ENCODE assay signal across 12 mouse cellular contexts in the genomic region with DNA sequence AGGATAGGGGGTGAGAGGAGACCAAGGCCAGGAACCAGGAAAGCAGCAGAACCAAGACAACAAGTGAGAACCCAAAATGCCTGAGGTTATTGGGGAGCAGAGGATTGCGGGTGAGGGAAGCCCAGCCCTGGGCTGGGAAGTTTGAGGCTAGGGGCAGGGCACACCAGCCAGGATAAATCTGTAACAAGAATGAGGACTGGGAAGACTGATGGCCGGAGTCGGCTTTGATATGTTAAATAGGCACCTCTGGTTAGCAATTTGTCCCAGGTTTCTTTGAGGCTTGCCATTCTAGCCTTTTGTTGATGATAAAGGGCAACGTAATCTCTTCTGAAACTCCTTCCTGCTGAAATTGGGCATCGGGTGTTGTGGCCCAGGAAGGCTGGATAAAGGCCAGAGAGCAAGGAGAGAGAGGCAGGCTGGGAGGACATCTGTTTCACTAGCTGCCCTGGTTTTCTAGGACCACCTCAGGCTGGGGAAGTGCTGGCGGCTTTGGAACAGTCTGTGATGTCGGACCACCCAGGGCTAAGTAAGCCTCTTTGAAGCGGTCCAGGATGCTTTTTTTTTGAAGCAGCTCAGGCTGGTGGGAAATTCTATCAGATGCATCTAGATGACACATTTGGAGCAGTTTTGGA.
A peak's percentile ranks its signal among the peaks of the same experiment; 100 is the strongest.
DNase-seq lines count a peak whose midpoint lies in the region; ATAC-seq lines count a peak whose summit lies in the region.
"Had no signal": no experiment of that assay in that cellular context is flagged by ENCODE, and none has a peak within 500 bp of the region (broad histone marks: within the 10 kb centered on the region; RNA-seq: fewer than 3 reads in every experiment).

No protein-coding gene starts in this region.

- peaks cover 8% of the 10 kb centered on the region; the same call in 1 of the 2 replicates for H3K4me1 ChIP-seq in neural tube, embryonic 13.5 days (replicated peaks)
- H3K4me1 ChIP-seq in hindbrain, embryonic 14.5 days (replicated peaks; ENCODE audit: control insufficient read depth, insufficient read depth, low read length) = peaks cover 6% of the 10 kb centered on the region
- H3K4me1 ChIP-seq: embryonic facial prominence, embryonic 12.5 days had no signal

- peak; percentile 27 for ATAC-seq in neural tube, embryonic 13.5 days (ENCODE audit: low read depth)
- ATAC-seq in hindbrain, embryonic 14.5 days (ENCODE audit: low FRiP score) = no peak; the same call in 1 of the 2 replicates

- no peak overlapping the region for H3K9ac ChIP-seq in neural tube, embryonic 13.5 days
- H3K9ac ChIP-seq in hindbrain, embryonic 14.5 days = no peak overlapping the region
- H3K9ac ChIP-seq: embryonic facial prominence, embryonic 12.5 days had no signal

- H3K9me3 ChIP-seq in neural tube, embryonic 13.5 days = no peaks in the 10 kb centered on the region
- H3K9me3 ChIP-seq in hindbrain, embryonic 14.5 days (ENCODE audit: control insufficient read depth, low read length) = no peaks in the 10 kb centered on the region
- H3K9me3 ChIP-seq: embryonic facial prominence, embryonic 12.5 days had no signal

- H3K4me2 ChIP-seq in neural tube, embryonic 13.5 days = no peak overlapping the region
- no peak overlapping the region for H3K4me2 ChIP-seq in hindbrain, embryonic 14.5 days (replicated peaks)
- H3K4me2 ChIP-seq: embryonic facial prominence, embryonic 12.5 days had no signal

- no peak overlapping the region for H3K27ac ChIP-seq in neural tube, embryonic 13.5 days (replicated peaks)
- H3K27ac ChIP-seq in hindbrain, embryonic 14.5 days = no peak overlapping the region
- H3K27ac ChIP-seq: embryonic facial prominence, embryonic 12.5 days had no signal

- WGBS in neural tube, embryonic 13.5 days = 13% methylated on average over 8 of the region's 8 CpGs
- 7% methylated on average over 8 of the region's 8 CpGs for WGBS in hindbrain, embryonic 14.5 days

- H3K36me3 ChIP-seq in neural tube, embryonic 13.5 days = no peaks in the 10 kb centered on the region
- no peaks in the 10 kb centered on the region for H3K36me3 ChIP-seq in hindbrain, embryonic 14.5 days (replicated peaks; ENCODE audit: control insufficient read depth, insufficient read depth)
- H3K36me3 ChIP-seq: embryonic facial prominence, embryonic 12.5 days had no signal

- no peak for DNase-seq in neural tube, embryonic 10.5 days (ENCODE audit: extremely low spot score, low spot score)
- peak; percentile 58 for DNase-seq in embryo, embryonic 10.5 days (ENCODE audit: low spot score)
- peak; percentile 30 for DNase-seq in hindbrain, embryonic 14.5 days (ENCODE audit: low spot score)
- no peak for DNase-seq in adrenal gland, adult (ENCODE audit: inconsistent age in 2 of 2, low spot score in 1 of 2)
- no peak for DNase-seq in layer of hippocampus, adult 9-10 months (ENCODE audit: low spot score)
- no peak for DNase-seq in right cerebral cortex, postnatal 14 days
- no peak for DNase-seq in adrenal gland, postnatal 14 days
- DNase-seq: gastrocnemius, postnatal 10 days; kidney, postnatal 36 days; liver had no signal

- no peaks in the 10 kb centered on the region for H3K27me3 ChIP-seq in neural tube, embryonic 13.5 days
- H3K27me3 ChIP-seq in hindbrain, embryonic 14.5 days (ENCODE audit: control insufficient read depth, insufficient read depth, low read length) = no peaks in the 10 kb centered on the region
- H3K27me3 ChIP-seq: embryonic facial prominence, embryonic 12.5 days had no signal

- H3K4me3 ChIP-seq in neural tube, embryonic 13.5 days = no peak overlapping the region
- no peak overlapping the region for H3K4me3 ChIP-seq in hindbrain, embryonic 14.5 days (replicated peaks; ENCODE audit: low read length)
- H3K4me3 ChIP-seq: embryonic facial prominence, embryonic 12.5 days had no signal

Comparison
In these comparisons a context has a peak if more than half of its experiments do, and no peak if none do; other contexts are left out.
1. DNase-seq: peak in embryo, embryonic 10.5 days (single experiment) and hindbrain, embryonic 14.5 days (single experiment); none in neural tube, embryonic 10.5 days (single experiment), adrenal gland, adult (0 of 2), layer of hippocampus, adult 9-10 months (single experiment), right cerebral cortex, postnatal 14 days (single experiment) and adrenal gland, postnatal 14 days (single experiment).